Mouse (Mus musculus): ENCODE results near the gene Svs1. TPM values are rescaled to one million over a fixed set of nuclear protein-coding genes. Genes with fewer than 3 reads are reported as not detected.

Gene Svs1
- polyA plus RNA-seq, 1 experiment from 2014 or later = not detected

- no peak overlapping the region for H3K4me2 ChIP-seq
- H3K4me1 ChIP-seq = peaks cover 12% of the 10 kb centered on the region
- no peak overlapping the region for H3K4me3 ChIP-seq
- H3K27me3 ChIP-seq = no peaks in the 10 kb centered on the region
- ATAC-seq (ENCODE audit: insufficient number of reproducible peaks, insufficient read depth, low FRiP score, low TSS enrichment, low read depth) = no peak
- H3K9ac ChIP-seq = no peak overlapping the region
- no peak overlapping the region for H3K27ac ChIP-seq
- H3K36me3 ChIP-seq = no peaks in the 10 kb centered on the region
- WGBS = 87% methylated on average over 5 of the region's 5 CpGs
- H3K9me3 ChIP-seq = no peaks in the 10 kb centered on the region
Observed at GRCm38 (mm10) chr6:49011191-49011590, 24.5 kb downstream of the Svs1 start.

- H3K4me2 ChIP-seq = no peak overlapping the region
- no peaks in the 10 kb centered on the region for H3K36me3 ChIP-seq
- peaks cover 12% of the 10 kb centered on the region for H3K4me1 ChIP-seq
- H3K9me3 ChIP-seq = no peaks in the 10 kb centered on the region
- no peaks in the 10 kb centered on the region for H3K27me3 ChIP-seq
- WGBS = 64% methylated on average over 4 of the region's 4 CpGs
- no peak overlapping the region for H3K4me3 ChIP-seq
- H3K27ac ChIP-seq = no peak overlapping the region
- no peak overlapping the region for H3K9ac ChIP-seq
- ATAC-seq (ENCODE audit: insufficient number of reproducible peaks, insufficient read depth, low FRiP score, low TSS enrichment, low read depth) = no peak
Observed at GRCm38 (mm10) chr6:49013023-49013422, 26.4 kb downstream of the Svs1 start.

- Histone ChIP-seq H3K27ac (no peak overlapping the region), H3K4me1 (peaks cover 9% of the 10 kb centered on the region), H3K4me3 (no peak overlapping the region), H3K9me3 (no peaks in the 10 kb centered on the region), H3K9ac (no peak overlapping the region), H3K36me3 (no peaks in the 10 kb centered on the region), H3K27me3 (no peaks in the 10 kb centered on the region), H3K4me2 (no peak overlapping the region)
- WGBS = 79% methylated on average over 3 of the region's 3 CpGs
- ATAC-seq (ENCODE audit: insufficient number of reproducible peaks, insufficient read depth, low FRiP score, low TSS enrichment, low read depth) = no peak
Observed at GRCm38 (mm10) chr6:49013458-49013857, 26.8 kb downstream of the Svs1 start.

GRCm38 (mm10) chr6:49017150-49017549, 30.5 kb downstream of the Svs1 start:
- 55% methylated on average over 12 of the region's 12 CpGs for WGBS
- H3K4me2 ChIP-seq = no peak overlapping the region
- H3K27ac ChIP-seq = no peak overlapping the region
- no peaks in the 10 kb centered on the region for H3K27me3 ChIP-seq
- no peaks in the 10 kb centered on the region for H3K36me3 ChIP-seq
- H3K9me3 ChIP-seq = no peaks in the 10 kb centered on the region
- no peak overlapping the region for H3K9ac ChIP-seq
- ATAC-seq (ENCODE audit: insufficient number of reproducible peaks, insufficient read depth, low FRiP score, low TSS enrichment, low read depth) = no peak
- no peak overlapping the region for H3K4me3 ChIP-seq
- no peaks in the 10 kb centered on the region for H3K4me1 ChIP-seq

- no peak for ATAC-seq (ENCODE audit: insufficient number of reproducible peaks, insufficient read depth, low FRiP score, low TSS enrichment, low read depth)
- Histone ChIP-seq H3K36me3 (no peaks in the 10 kb centered on the region), H3K27ac (no peak overlapping the region), H3K4me1 (no peaks in the 10 kb centered on the region), H3K4me3 (no peak overlapping the region), H3K4me2 (no peak overlapping the region), H3K9me3 (no peaks in the 10 kb centered on the region), H3K9ac (no peak overlapping the region), H3K27me3 (no peaks in the 10 kb centered on the region)
- 95% methylated on average over 1 of the region's 1 CpGs for whole genome bisulfite sequencing
Observed at GRCm38 (mm10) chr6:49019341-49019740, 32.7 kb downstream of the Svs1 start.

- H3K27me3 ChIP-seq = no peaks in the 10 kb centered on the region
- WGBS = 67% methylated on average over 14 of the region's 14 CpGs
- no peak for ATAC-seq (ENCODE audit: insufficient number of reproducible peaks, insufficient read depth, low FRiP score, low TSS enrichment, low read depth)
- H3K36me3 ChIP-seq = no peaks in the 10 kb centered on the region
- no peak overlapping the region for H3K4me3 ChIP-seq
- no peaks in the 10 kb centered on the region for H3K9me3 ChIP-seq
- H3K4me2 ChIP-seq = no peak overlapping the region
- H3K9ac ChIP-seq = no peak overlapping the region
- no peaks in the 10 kb centered on the region for H3K4me1 ChIP-seq
- no peak overlapping the region for H3K27ac ChIP-seq
Observed at GRCm38 (mm10) chr6:49021141-49022012, 34.7 kb downstream of the Svs1 start.

- Histone ChIP-seq H3K27me3 (no peaks in the 10 kb centered on the region), H3K4me3 (no peak overlapping the region), H3K4me2 (no peak overlapping the region), H3K36me3 (no peaks in the 10 kb centered on the region), H3K27ac (no peak overlapping the region), H3K9me3 (no peaks in the 10 kb centered on the region), H3K4me1 (no peaks in the 10 kb centered on the region), H3K9ac (no peak overlapping the region)
- WGBS = 63% methylated on average over 2 of the region's 2 CpGs
- ATAC-seq (ENCODE audit: insufficient number of reproducible peaks, insufficient read depth, low FRiP score, low TSS enrichment, low read depth) = no peak
Observed at GRCm38 (mm10) chr6:49022384-49022783, 35.7 kb downstream of the Svs1 start.

GRCm38 (mm10) chr6:49023315-49023714, 36.7 kb downstream of the Svs1 start:
- Histone ChIP-seq H3K4me3 (no peak overlapping the region), H3K36me3 (no peaks in the 10 kb centered on the region), H3K4me2 (no peak overlapping the region), H3K9me3 (no peaks in the 10 kb centered on the region), H3K9ac (no peak overlapping the region), H3K27me3 (no peaks in the 10 kb centered on the region), H3K27ac (no peak overlapping the region), H3K4me1 (no peaks in the 10 kb centered on the region)
- WGBS = 82% methylated on average over 10 of the region's 10 CpGs
- ATAC-seq (ENCODE audit: insufficient number of reproducible peaks, insufficient read depth, low FRiP score, low TSS enrichment, low read depth) = no peak

- WGBS = 79% methylated on average over 7 of the region's 7 CpGs
- ATAC-seq (ENCODE audit: insufficient number of reproducible peaks, insufficient read depth, low FRiP score, low TSS enrichment, low read depth) = no peak
- Histone ChIP-seq H3K9ac (no peak overlapping the region), H3K4me1 (no peaks in the 10 kb centered on the region), H3K27me3 (no peaks in the 10 kb centered on the region), H3K9me3 (no peaks in the 10 kb centered on the region), H3K36me3 (no peaks in the 10 kb centered on the region), H3K4me3 (no peak overlapping the region), H3K27ac (no peak overlapping the region), H3K4me2 (no peak overlapping the region)
Observed at GRCm38 (mm10) chr6:49025290-49025689, 38.6 kb downstream of the Svs1 start.

- no peak overlapping the region for H3K4me2 ChIP-seq
- H3K9me3 ChIP-seq = no peaks in the 10 kb centered on the region
- no peaks in the 10 kb centered on the region for H3K4me1 ChIP-seq
- no peak overlapping the region for H3K4me3 ChIP-seq
- H3K27me3 ChIP-seq = no peaks in the 10 kb centered on the region
- ATAC-seq (ENCODE audit: insufficient number of reproducible peaks, insufficient read depth, low FRiP score, low TSS enrichment, low read depth) = no peak
- 88% methylated on average over 5 of the region's 5 CpGs for WGBS
- H3K9ac ChIP-seq = no peak overlapping the region
- H3K36me3 ChIP-seq = no peaks in the 10 kb centered on the region
- H3K27ac ChIP-seq = no peak overlapping the region
Observed at GRCm38 (mm10) chr6:49026496-49026895, 39.8 kb downstream of the Svs1 start.

GRCm38 (mm10) chr6:49028019-49028418, 41.4 kb downstream of the Svs1 start:
- 85% methylated on average over 6 of the region's 6 CpGs for WGBS
- H3K9ac ChIP-seq = no peak overlapping the region
- H3K9me3 ChIP-seq = no peaks in the 10 kb centered on the region
- H3K4me3 ChIP-seq = no peak overlapping the region
- no peak for ATAC-seq (ENCODE audit: insufficient number of reproducible peaks, insufficient read depth, low FRiP score, low TSS enrichment, low read depth)
- H3K27me3 ChIP-seq = no peaks in the 10 kb centered on the region
- H3K27ac ChIP-seq = no peak overlapping the region
- no peaks in the 10 kb centered on the region for H3K4me1 ChIP-seq
- no peaks in the 10 kb centered on the region for H3K36me3 ChIP-seq
- no peak overlapping the region for H3K4me2 ChIP-seq

- Histone ChIP-seq H3K4me2 (no peak overlapping the region), H3K27ac (no peak overlapping the region), H3K9ac (no peak overlapping the region), H3K9me3 (no peaks in the 10 kb centered on the region), H3K4me1 (no peaks in the 10 kb centered on the region), H3K4me3 (no peak overlapping the region), H3K27me3 (no peaks in the 10 kb centered on the region), H3K36me3 (no peaks in the 10 kb centered on the region)
- 81% methylated on average over 3 of the region's 3 CpGs for WGBS
- ATAC-seq (ENCODE audit: insufficient number of reproducible peaks, insufficient read depth, low FRiP score, low TSS enrichment, low read depth) = no peak
Observed at GRCm38 (mm10) chr6:49028708-49029107, 42.0 kb downstream of the Svs1 start.
